Mouse (Mus musculus): Measurements from ENCODE around the gene Itprid2.

DNA sequence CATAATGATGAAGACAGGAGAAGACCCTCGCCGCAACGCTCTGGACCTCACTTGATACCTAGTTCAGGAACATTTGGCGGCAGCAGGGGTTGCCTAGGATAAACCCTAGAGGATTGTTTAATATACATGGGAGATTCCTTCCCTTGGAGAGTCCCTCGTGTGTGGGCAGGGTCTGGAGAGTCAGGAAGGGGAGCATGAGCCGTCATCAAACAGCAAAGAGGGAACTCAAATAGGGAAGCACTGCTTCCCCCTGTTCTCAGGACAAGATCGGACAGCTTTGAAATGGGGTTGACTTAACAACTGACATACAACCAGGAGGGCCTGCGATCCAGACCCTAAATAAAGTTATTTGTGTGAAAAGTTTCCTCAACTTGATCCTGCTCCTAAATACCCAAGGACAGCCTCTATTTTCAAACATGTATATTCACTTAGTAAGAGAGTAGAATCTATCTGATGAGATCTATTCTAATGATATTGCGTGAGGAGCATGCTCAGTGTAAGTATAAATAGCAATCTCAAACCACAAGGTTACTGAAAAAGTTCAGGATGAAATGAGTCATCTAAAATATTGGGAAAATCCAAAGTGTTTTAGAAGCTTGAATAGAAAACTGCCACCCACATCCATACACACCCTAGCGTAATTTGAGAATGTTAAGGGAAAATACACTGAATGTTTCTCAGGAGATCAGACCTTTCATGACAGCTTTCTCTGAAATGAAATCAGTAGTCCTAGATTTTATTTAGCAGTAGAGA lies 61.5 kb downstream of the Itprid2 start:
- TF ChIP-seq CTCF (IDR thresholded peaks at IDR 0.05; ENCODE audit: low read depth): no peak
- TF ChIP-seq EP300 (IDR thresholded peaks at IDR 0.05; ENCODE audit: low read depth): no peak

All from liver, postnatal 0 days (tissue).